Comparison of ENCODE assay signal across 8 mouse cellular contexts in genomic region chr4:116143317-116143811, GRCm38 (mm10). TPM values are rescaled to one million over a fixed set of nuclear protein-coding genes. Genes with fewer than 3 reads are reported as not detected.
DNase-seq lines count a peak whose midpoint lies in the region; ATAC-seq and TF ChIP-seq lines count a peak whose summit lies in the region.

No protein-coding gene starts in this region.

- TF ChIP-seq CTCF in cerebellum, adult 2 months (IDR thresholded peaks at IDR 0.05; ENCODE audit: borderline replicate concordance, insufficient read depth, low read depth, low read length) = no peak

- H3K4me3 ChIP-seq in cerebellum, adult 2 months (replicated peaks; ENCODE audit: insufficient read depth, low read depth, low read length) = peak overlapping the region; percentile 91
- H3K4me3 ChIP-seq in lung, embryonic 16.5 days (ENCODE audit: low read length) = peak overlapping the region; percentile 79
- peak overlapping the region; percentile 78 for H3K4me3 ChIP-seq in stomach, embryonic 16.5 days (replicated peaks; ENCODE audit: low read length)

- no peaks in the 10 kb centered on the region for H3K36me3 ChIP-seq in lung, embryonic 16.5 days (ENCODE audit: control insufficient read depth, insufficient read depth, low read length)
- H3K36me3 ChIP-seq in stomach, embryonic 16.5 days (ENCODE audit: control insufficient read depth, insufficient read depth, low read length) = no peaks in the 10 kb centered on the region

- peak; percentile 95 to 99 for DNase-seq in cerebellum, adult 2 months
- DNase-seq in gastrocnemius, postnatal 14 days = peak; percentile 41
- DNase-seq in kidney, adult 11 months = peak; percentile 70
- no peak for DNase-seq in left cerebral cortex, postnatal 14 days (ENCODE audit: low spot score in 2 of 2)
- DNase-seq in right cerebral cortex, postnatal 36 days (ENCODE audit: low spot score in 2 of 2) = no peak

- peak; percentile 25 for ATAC-seq in activated CD4-positive, CD25-positive, alpha-beta regulatory T cell, adult 4 months
- ATAC-seq in lung, embryonic 16.5 days (ENCODE audit: low read depth) = no peak
- no peak for ATAC-seq in stomach, embryonic 16.5 days (ENCODE audit: insufficient read depth, low FRiP score)

- H3K27ac ChIP-seq in cerebellum, adult 2 months (ENCODE audit: insufficient read depth, low read length) = peak overlapping the region; percentile 100
- H3K27ac ChIP-seq in lung, embryonic 16.5 days (ENCODE audit: low read length) = no peak overlapping the region
- no peak overlapping the region for H3K27ac ChIP-seq in stomach, embryonic 16.5 days (ENCODE audit: low read length)

- H3K4me2 ChIP-seq in lung, embryonic 16.5 days (ENCODE audit: low read depth, low read length) = peak overlapping the region; percentile 96
- H3K4me2 ChIP-seq in stomach, embryonic 16.5 days (ENCODE audit: low read depth, low read length) = peak overlapping the region; percentile 90

- WGBS in cerebellum, adult 2 months = 2% methylated on average over 7 of the region's 7 CpGs
- WGBS in lung, embryonic 16.5 days = 4% methylated on average over 7 of the region's 7 CpGs
- WGBS in stomach, embryonic 16.5 days = 10% methylated on average over 7 of the region's 7 CpGs

- peaks cover 13% of the 10 kb centered on the region for H3K4me1 ChIP-seq in cerebellum, adult 2 months (ENCODE audit: control insufficient read depth, insufficient read depth, low read length)
- peaks cover 11% of the 10 kb centered on the region for H3K4me1 ChIP-seq in lung, embryonic 16.5 days (replicated peaks; ENCODE audit: control insufficient read depth, insufficient read depth, low read length)
- H3K4me1 ChIP-seq in stomach, embryonic 16.5 days (ENCODE audit: control insufficient read depth, insufficient read depth, low read length) = peaks cover 6% of the 10 kb centered on the region

- peak; percentile 62; the same call in 1 of the 2 replicates for TF ChIP-seq POLR2A in cerebellum, adult 2 months (IDR thresholded peaks at IDR 0.05; ENCODE audit: borderline replicate concordance, insufficient read depth, low read length)

- intact Hi-C loops in gastrocnemius, postnatal 14 days (cut with DNase I; ENCODE audit: low total_unique reads) = no loop called here
- intact Hi-C loops in left cerebral cortex, postnatal 14 days (cut with DNase I) = no loop called here

- H3K27me3 ChIP-seq in cerebellum, adult 2 months (ENCODE audit: control insufficient read depth, insufficient read depth, low read length) = no peaks in the 10 kb centered on the region
- no peaks in the 10 kb centered on the region for H3K27me3 ChIP-seq in lung, embryonic 16.5 days (ENCODE audit: control insufficient read depth, insufficient read depth, low read depth, low read length)
- no peaks in the 10 kb centered on the region for H3K27me3 ChIP-seq in stomach, embryonic 16.5 days (ENCODE audit: control insufficient read depth, insufficient read depth, low read length)

- H3K9ac ChIP-seq in lung, embryonic 16.5 days (ENCODE audit: low read length) = peak overlapping the region; percentile 88
- H3K9ac ChIP-seq in stomach, embryonic 16.5 days (ENCODE audit: low read length) = 0 out of 2 replicates have a peak overlapping the region, but pooled peaks have one; percentile 88

- H3K9me3 ChIP-seq in lung, embryonic 16.5 days (ENCODE audit: control insufficient read depth, low read length) = no peaks in the 10 kb centered on the region
- H3K9me3 ChIP-seq in stomach, embryonic 16.5 days (replicated peaks; ENCODE audit: control insufficient read depth, low read length) = no peaks in the 10 kb centered on the region

RNA-seq across cellular contexts. Expression of gene Lurap1, which starts 7.8 kb away (rescaled TPM):
- under 1 TPM; 0.15 to 0.63 TPM for polyA plus RNA-seq in activated CD4-positive, CD25-positive, alpha-beta regulatory T cell, adult 4 months (2017; shearing (Covaris generic))
- 42.5 and 45.3 TPM in 2 replicates for polyA plus RNA-seq in cerebellum, adult 2 months (2012; rRNA removed)
- 10 to 100 TPM; 10.8 to 13.4 TPM for total RNA-seq in gastrocnemius, postnatal 14 days (2021)
- polyA plus RNA-seq in lung, embryonic 16.5 days (2015; fragmentation: Nextera tagmentation; extraction: Ambion mirVana) = 3.6 and 3.7 TPM in 2 replicates
- polyA plus RNA-seq in stomach, embryonic 16.5 days (2015; fragmentation: Nextera tagmentation; extraction: Ambion mirVana) = 2.6 and 3.0 TPM in 2 replicates
- total RNA-seq in left cerebral cortex, postnatal 14 days (2021) = 10 to 100 TPM; 23.3 to 29.5 TPM

RNA-seq across cellular contexts. Expression of gene Pomgnt1, which starts 19.7 kb away (rescaled TPM):
- 1 to 10 TPM; 6.0 to 8.2 TPM for polyA plus RNA-seq in activated CD4-positive, CD25-positive, alpha-beta regulatory T cell, adult 4 months (2017; shearing (Covaris generic))
- 71.7 and 76.4 TPM in 2 replicates for polyA plus RNA-seq in cerebellum, adult 2 months (2012; rRNA removed)
- total RNA-seq in gastrocnemius, postnatal 14 days (2021) = 10 to 100 TPM; 52.0 to 52.2 TPM
- 56.2 and 59.1 TPM in 2 replicates for polyA plus RNA-seq in lung, embryonic 16.5 days (2015; fragmentation: Nextera tagmentation; extraction: Ambion mirVana)
- 49.4 and 50.0 TPM in 2 replicates for polyA plus RNA-seq in stomach, embryonic 16.5 days (2015; fragmentation: Nextera tagmentation; extraction: Ambion mirVana)
- total RNA-seq in left cerebral cortex, postnatal 14 days (2021) = 10 to 100 TPM; 69.3 to 71.5 TPM

RNA-seq across cellular contexts. Expression of gene Rad54l, which starts 19.9 kb away (rescaled TPM):
- 10 to 100 TPM; 10.2 to 11.8 TPM for polyA plus RNA-seq in activated CD4-positive, CD25-positive, alpha-beta regulatory T cell, adult 4 months (2017; shearing (Covaris generic))
- polyA plus RNA-seq in cerebellum, adult 2 months (2012; rRNA removed) = 2.6 and 3.2 TPM in 2 replicates
- 1 to 10 TPM; 1.8 to 2.2 TPM for total RNA-seq in gastrocnemius, postnatal 14 days (2021)
- polyA plus RNA-seq in lung, embryonic 16.5 days (2015; fragmentation: Nextera tagmentation; extraction: Ambion mirVana) = 30.5 and 31.3 TPM in 2 replicates
- 20.9 and 24.1 TPM in 2 replicates for polyA plus RNA-seq in stomach, embryonic 16.5 days (2015; fragmentation: Nextera tagmentation; extraction: Ambion mirVana)
- under 1 TPM; 0.55 to 0.82 TPM for total RNA-seq in left cerebral cortex, postnatal 14 days (2021)

RNA-seq across cellular contexts. Expression of gene Tspan1, which starts 24.0 kb away (rescaled TPM):
- not detected for polyA plus RNA-seq in activated CD4-positive, CD25-positive, alpha-beta regulatory T cell, adult 4 months (2017; shearing (Covaris generic))
- 0.47 and 0.67 TPM in 2 replicates for polyA plus RNA-seq in cerebellum, adult 2 months (2012; rRNA removed)
- not detected for total RNA-seq in gastrocnemius, postnatal 14 days (2021)
- 22.6 and 25.9 TPM in 2 replicates for polyA plus RNA-seq in lung, embryonic 16.5 days (2015; fragmentation: Nextera tagmentation; extraction: Ambion mirVana)
- polyA plus RNA-seq in stomach, embryonic 16.5 days (2015; fragmentation: Nextera tagmentation; extraction: Ambion mirVana) = 76.4 and 99.5 TPM in 2 replicates
- under 1 TPM in 1 of 2 experiments, not detected in 1; 0.47 TPM for total RNA-seq in left cerebral cortex, postnatal 14 days (2021)

RNA-seq across cellular contexts. Expression of gene 1700042G07Rik, which starts 29.8 kb away (rescaled TPM):
- not detected for polyA plus RNA-seq in activated CD4-positive, CD25-positive, alpha-beta regulatory T cell, adult 4 months (2017; shearing (Covaris generic))
- polyA plus RNA-seq in cerebellum, adult 2 months (2012; rRNA removed) = not detected in 2 replicates
- total RNA-seq in gastrocnemius, postnatal 14 days (2021) = not detected
- not detected in 2 replicates for polyA plus RNA-seq in lung, embryonic 16.5 days (2015; fragmentation: Nextera tagmentation; extraction: Ambion mirVana)
- polyA plus RNA-seq in stomach, embryonic 16.5 days (2015; fragmentation: Nextera tagmentation; extraction: Ambion mirVana) = not detected in 2 replicates
- not detected for total RNA-seq in left cerebral cortex, postnatal 14 days (2021)

Comparison
In these comparisons a context has a peak if more than half of its experiments do, and no peak if none do; other contexts are left out.
1. DNase-seq: peak in cerebellum, adult 2 months (2 of 2), gastrocnemius, postnatal 14 days (single experiment) and kidney, adult 11 months (single experiment); none in left cerebral cortex, postnatal 14 days (0 of 2) and right cerebral cortex, postnatal 36 days (0 of 2).
2. Peak in every context shown above with its lines, with median percentiles within 50 percentile points of each other: H3K4me3 ChIP-seq.